Mouse (Mus musculus): ENCODE results near the gene Tmem259.

DNA sequence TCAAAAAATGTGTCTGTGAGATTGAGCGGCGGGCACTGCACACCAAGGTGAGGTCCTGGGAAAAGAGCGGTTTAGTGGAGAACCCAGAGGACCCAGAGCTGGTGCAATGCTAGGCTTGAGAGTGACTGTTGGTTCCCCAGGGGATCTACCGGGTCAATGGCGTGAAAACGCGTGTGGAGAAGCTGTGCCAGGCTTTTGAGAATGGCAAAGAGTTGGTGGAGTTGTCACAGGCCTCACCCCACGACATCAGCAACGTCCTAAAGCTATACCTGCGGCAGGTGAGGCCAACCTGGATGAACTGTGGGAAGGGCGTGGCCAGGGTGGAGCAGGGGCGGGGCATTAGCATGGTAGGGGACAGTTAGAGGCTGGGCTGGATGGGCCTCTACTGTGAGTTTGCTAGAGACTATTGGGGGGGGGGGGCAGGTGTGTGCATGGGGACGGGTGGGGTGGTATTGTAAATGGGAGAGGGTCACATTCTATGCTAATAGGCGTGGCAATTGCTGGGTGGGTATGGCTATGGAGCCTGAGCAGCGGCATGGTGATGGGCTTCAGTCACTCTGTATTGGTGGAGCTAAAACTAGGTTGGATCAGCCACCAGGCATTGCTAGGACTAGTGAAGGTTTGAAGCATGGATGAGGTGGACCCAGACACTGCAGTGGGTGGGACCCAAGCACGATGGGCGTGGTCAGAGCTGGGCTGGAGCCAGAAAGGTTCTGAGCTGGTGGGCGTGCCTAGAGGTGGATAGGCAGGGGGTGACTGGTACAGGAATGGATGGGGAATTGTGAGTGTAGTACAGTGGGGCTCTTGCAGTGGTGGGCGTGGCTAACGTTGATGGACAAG, 43.8 kb upstream of the Tmem259 start:
- no peak for TF ChIP-seq POLR2A (IDR thresholded peaks at IDR 0.05; ENCODE audit: low read depth, low read length)
- no peak for TF ChIP-seq CTCF (conservative IDR thresholded peaks at IDR 0.05; ENCODE audit: insufficient read depth, insufficient read length, low read depth, low read length)
